Mouse (Mus musculus): ENCODE results near the gene Gm49322.

- TF ChIP-seq CTCF (IDR thresholded peaks at IDR 0.05) (no peak), EP300 (IDR thresholded peaks at IDR 0.05) (no peak)
These were observed 53.0 kb downstream of the Gm49322 start for GRCm38 (mm10) chr10:80658841-80659202.

All from lung, postnatal 0 days (tissue).